Mouse (Mus musculus) E14TG2a.4 (cell line): ENCODE measurements around the gene Eaf1.

Source experiments
- H3K27me3 ChIP-seq: 2 replicates; pipeline ENCODE4 v1.6.1; 2014; ENCODE audit warnings: low read length, control low read depth; ENCODE audit not compliant: insufficient read depth
- H3K36me3 ChIP-seq: 2 replicates; pipeline ENCODE4 v1.6.1; 2014; ENCODE audit warnings: low read length, control low read depth; ENCODE audit not compliant: insufficient read depth
- H3K4me1 ChIP-seq: replicated peaks from 2 replicates; pipeline ENCODE4 v1.6.1; 2014; ENCODE audit warnings: low read depth, low read length, control low read depth
- H3K4me3 ChIP-seq: replicated peaks from 2 replicates; pipeline ENCODE4 v1.5.1; 2014; ENCODE audit warnings: mild to moderate bottlenecking, low read length
- H3K9me3 ChIP-seq: 2 replicates; pipeline ENCODE4 v1.6.1; 2014; ENCODE audit warnings: low read length, control low read depth
- CTCF ChIP-seq: conservative IDR thresholded peaks from 2 replicates; pipeline ENCODE4 v1.5.1; 2014; ENCODE audit warnings: low read length
- NANOG ChIP-seq: IDR thresholded peaks from 2 replicates; pipeline ENCODE4 v1.6.1; 2014; ENCODE audit warnings: borderline replicate concordance, low read length, mixed read lengths
- POU5F1 ChIP-seq: IDR thresholded peaks from 2 replicates; pipeline ENCODE4 v1.6.1; 2014; ENCODE audit warnings: low read length, borderline replicate concordance

The Eaf1 gene

DNA sequence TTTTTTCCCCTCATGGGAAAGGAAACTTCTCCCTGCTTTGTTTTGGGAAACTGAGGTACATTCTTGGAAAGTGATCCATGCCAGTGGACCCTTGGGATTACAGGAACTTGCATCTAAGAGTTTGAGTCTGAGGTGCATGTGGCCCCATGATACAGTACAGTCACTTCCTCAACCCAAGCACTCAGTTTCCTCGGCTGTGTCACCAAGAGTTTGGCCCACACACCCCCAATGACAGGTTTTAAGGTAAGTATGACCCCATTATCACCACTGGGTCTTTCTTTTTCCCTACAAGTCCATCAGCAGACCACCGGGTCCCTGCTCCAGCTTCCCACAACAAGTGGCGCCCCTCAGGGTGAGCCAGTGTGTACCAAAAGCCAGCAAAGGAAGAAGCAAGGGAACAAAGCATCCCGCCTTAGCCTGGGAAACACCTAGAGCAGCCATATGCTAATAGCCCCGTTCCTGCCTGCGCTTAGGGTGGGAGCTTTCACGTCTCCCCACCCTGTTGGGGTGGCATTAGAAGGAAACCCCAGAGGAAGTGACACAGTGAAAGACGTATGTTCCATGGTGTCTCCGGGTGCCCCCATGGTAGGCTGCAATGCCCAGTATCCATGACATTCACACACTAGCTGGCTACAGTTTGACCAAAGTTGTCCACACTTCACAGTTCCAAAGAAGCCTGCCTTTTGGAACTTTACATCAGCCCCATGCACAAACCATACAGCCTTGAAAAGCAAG is 62.5 kb downstream of the Eaf1 start:
- H3K4me1 ChIP-seq: peaks cover 14% of the 10 kb centered on the region; the same call in 1 of the 2 replicates
- no peaks in the 10 kb centered on the region for H3K36me3 ChIP-seq
- peaks cover 10% of the 10 kb centered on the region; the same call in 1 of the 2 replicates for H3K27me3 ChIP-seq
- no peak overlapping the region for H3K4me3 ChIP-seq
- TF ChIP-seq CTCF: no peak
- no peaks in the 10 kb centered on the region for H3K9me3 ChIP-seq

DNA sequence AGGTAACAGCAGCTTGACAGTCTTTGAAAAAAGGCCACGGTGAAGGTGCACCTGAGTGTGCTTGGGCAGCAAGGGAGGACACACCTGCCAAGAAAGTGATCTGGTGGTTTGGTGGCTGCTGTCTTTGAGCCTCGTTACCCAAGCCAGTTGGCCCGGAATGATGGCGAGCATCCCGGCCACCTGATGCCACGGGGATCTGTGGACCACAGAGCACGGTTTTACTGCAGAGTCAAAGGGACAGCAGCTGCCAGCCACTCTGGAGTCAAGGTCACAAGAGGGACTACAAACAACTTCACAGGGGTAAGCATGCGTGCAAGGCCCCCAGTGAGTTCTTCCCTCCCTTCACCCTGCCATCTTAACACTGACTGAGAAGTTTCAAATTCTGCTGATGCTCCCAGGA is 63.1 kb downstream of the Eaf1 start:
- H3K4me3 ChIP-seq: no peak overlapping the region
- H3K27me3 ChIP-seq: peaks cover 5% of the 10 kb centered on the region; the same call in 1 of the 2 replicates
- no peaks in the 10 kb centered on the region for H3K9me3 ChIP-seq
- H3K36me3 ChIP-seq: no peaks in the 10 kb centered on the region
- peaks cover 14% of the 10 kb centered on the region; the same call in 1 of the 2 replicates for H3K4me1 ChIP-seq
- no peak for TF ChIP-seq NANOG

DNA sequence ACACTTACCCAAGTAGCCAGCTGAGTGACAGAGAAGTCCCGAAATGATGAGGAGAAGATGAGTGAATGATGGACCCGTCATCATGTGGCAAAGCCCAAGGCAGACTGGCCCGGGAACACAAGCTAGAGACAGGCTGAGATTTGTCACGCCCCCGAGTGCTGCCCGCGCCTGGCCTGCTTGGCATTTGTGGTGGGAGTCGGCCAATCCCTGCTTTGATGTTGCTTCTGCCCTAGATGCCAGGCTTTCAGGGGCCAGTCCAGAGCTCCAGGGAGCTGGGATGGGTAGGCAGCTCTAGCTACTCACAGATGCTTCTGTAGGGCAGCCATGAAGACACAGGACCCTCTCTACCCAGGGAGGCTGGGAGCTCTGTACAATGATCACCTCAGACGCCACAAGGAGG is 63.6 kb downstream of the Eaf1 start:
- H3K4me3 ChIP-seq: no peak overlapping the region
- peaks cover 14% of the 10 kb centered on the region; the same call in 1 of the 2 replicates for H3K4me1 ChIP-seq
- no peaks in the 10 kb centered on the region for H3K36me3 ChIP-seq
- no peaks in the 10 kb centered on the region for H3K27me3 ChIP-seq
- TF ChIP-seq NANOG (no peak), POU5F1 (no peak), CTCF (no peak)
- H3K9me3 ChIP-seq: no peaks in the 10 kb centered on the region

DNA sequence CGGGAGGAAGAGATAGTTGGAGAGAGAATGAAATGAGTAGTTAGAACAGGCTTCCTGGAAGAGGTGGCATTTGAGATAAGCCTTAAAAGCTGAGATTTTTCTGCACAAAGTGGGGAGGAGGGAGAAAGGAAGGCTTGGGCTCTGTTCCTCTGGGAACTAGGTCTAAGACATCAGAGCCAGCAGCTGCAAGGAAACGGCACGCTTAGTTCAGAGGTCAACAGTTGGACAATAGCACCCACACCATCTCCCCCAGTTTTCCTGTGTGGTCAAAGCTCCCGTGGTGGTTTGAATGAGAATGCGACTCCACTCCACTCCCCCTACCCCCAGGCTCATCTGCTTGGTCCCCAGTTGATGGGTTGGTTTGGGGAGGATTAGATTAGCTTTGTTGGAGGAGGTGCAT is 65.0 kb downstream of the Eaf1 start:
- Histone ChIP-seq H3K4me3 (no peak overlapping the region), H3K27me3 (no peaks in the 10 kb centered on the region), H3K36me3 (no peaks in the 10 kb centered on the region), H3K4me1 (peaks cover 14% of the 10 kb centered on the region; the same call in 1 of the 2 replicates), H3K9me3 (no peaks in the 10 kb centered on the region)
- no peak for TF ChIP-seq POU5F1
- TF ChIP-seq NANOG: no peak
- no peak for TF ChIP-seq CTCF
